Mouse (Mus musculus) kidney, postnatal 10 days (tissue): ENCODE measurements around the gene Lman1l.

Experiments
- DNase-seq: peaks from one replicate; pipeline ENCODE4 v3.0.0; 2021; ENCODE audit warnings: mixed read lengths

Gene Lman1l

DNA sequence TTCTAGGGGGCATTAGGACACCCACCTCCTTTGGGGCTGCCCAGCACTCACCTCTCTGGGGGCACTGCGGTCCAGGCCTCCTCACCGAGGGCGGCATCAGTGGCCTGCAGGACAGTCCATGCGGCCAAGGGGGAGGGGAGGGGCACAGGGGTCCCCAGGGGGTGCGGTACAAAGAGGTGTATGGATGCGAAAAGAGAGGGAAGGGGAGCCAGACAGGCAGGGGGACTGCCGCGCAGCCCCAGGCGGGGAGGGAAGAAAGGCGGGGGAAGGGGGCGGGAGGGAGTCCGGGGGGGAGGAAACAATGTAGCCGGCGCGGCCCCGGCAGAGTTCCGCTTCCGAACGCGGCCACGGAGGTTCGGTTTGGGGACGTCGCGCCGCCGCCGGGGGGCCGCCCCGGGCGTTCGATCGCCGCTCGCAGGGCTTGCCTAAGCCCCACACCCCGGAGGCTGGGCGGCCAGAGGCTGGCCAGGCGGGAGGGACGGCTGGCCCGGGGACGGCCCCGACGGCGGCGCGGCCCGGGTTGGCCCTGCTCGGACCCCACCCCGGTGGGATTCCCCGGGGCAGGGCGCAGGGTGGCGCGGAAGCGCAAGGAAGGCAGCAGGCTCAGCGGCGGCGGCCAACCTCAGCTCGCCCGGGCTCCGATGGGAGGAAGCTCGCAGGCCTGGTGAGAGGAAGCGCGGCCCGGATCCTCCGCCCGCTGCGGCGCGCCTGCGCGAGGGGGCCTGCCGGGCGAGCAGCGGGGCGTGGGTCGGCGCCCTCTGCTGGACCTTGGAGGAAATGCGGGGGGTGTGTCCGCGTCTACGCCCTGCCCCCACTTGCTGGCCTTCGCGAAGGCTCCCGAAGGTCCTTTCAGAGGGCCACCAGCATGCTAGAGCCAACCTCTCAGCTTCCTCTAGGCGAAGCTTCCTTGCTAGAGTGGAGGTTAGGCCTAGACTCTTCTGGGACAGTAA, 24.6 kb upstream of the Lman1l start:
- DNase-seq, result peak; percentile 96

DNA sequence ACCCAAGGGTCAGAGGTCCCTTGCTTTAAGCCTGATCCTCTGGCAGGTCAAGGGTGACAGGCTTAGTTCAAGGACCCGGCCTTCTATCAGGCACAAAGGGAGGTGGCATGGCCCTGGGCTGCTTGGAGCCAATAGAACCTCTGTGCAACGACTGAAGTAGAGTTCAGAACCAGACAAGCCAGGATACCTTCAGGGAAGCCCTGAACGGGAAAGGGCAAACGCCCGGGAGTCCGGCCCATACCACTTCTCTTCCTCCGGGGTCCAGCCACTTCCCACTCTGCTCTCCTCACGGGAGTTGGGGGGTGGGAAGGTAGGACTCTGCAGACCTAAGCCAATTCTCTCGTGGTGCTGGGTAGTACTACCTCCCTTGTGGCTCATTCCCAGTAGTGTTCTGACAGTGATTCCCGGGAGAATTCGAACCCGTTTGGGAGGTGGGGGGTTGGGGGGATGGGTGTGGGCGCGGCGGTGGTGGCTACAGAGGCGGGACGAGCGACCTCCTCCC, 23.9 kb upstream of the Lman1l start:
- no peak for DNase-seq

DNA sequence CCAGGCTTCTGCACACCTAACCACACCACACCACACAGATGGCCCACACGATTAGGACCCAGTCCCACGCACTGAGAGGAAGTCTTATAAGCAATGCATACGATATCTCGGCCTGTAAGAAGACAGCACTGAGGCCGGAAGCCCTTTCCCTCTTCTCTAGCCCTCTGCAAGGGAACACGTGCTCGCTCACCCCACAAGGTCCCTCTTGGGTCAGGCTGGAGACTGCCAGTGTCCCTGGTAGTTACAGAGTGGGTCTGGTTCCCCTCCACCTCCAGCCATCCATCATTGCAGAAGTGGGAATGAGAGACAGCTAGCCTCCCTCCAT, 23.2 kb upstream of the Lman1l start:
- no peak for DNase-seq

DNA sequence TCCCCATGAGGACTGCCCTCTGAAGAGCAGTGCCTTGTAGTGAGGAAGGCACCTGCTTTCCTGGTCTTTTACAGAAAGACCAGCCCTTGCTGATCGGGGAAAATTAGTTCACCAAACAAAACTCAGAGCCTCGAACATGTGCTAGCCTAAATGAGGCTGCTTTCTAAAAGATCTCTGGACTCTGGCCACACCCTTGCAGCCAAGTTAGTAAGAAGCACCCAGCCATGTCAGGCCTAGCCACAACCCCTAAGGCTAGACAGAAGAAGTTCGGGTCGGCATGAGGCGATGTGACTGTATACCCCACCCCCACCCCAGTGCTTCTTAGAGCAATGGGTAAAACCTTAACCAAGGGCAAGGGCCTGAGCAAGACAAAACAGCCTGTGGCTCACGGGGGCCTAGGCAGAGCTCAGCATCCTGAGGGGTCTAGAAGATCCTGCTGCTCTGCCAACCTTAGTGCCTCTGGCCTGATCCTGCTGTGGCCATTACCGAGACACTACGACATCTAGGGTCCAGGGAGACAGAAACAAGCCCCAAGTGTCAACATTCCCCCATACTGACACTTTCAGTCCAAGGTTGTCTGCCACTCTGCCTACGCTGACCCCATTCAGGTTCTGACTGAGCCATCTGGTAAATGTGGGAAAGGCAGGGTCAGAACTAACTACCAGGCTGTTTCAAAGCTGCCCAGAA, 22.7 kb upstream of the Lman1l start:
- DNase-seq, result peak; percentile 23

DNA sequence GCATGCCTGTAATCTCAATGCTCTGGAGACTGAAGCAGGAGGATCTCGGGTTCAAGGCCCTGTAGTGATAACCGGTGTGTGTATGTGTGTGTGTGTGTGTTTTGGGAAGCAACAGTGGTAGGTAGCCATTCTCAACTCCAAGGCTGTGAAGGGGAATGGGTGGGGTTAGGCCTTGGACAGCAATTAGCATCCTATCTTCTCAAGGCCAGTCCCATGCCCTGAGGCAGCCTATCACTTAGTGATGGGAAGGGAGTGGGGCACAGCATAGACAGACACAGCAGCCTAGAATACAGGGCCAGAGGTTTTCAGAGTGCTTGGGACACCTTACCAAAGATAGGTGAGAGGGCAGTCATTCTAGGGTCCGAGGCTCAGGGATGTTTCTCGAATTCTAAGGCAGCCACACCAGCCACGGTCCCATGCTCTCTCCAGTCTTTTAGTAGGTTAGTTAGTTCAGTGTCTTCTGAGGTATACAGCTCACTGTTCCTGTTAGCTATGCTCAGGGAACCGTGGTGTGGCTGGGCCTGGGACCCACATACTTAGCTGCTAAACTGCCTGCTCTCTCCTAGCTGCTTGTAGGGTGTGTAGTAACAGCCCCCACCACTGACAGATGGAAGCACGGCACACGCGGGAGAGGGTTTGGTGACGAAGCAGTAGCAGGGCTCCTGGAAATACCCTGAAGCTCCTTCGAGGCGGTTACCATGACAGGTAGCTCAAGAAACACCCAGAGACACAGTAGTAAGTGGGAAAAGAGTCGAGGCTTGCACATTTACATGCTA, 21.4 kb upstream of the Lman1l start:
- peak; percentile 5 for DNase-seq

DNA sequence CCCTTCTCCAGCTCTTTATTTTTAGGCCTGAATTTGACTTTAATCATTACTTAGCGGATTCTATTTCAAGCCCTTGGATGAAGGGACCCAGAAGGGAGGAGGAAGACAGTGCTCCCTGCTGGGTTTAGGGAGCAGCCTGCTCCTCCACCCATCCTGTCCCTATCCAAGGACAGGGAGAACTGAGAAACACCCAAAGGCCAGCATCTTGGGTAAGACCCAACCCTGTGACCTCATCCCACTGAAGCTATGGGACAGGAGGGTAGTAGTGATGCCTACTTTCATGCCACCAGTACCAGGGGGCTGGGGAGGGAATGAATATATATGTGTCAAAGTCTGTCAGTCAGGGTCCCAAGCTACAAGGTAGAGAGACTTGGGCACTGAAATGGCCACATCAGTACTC, 20.4 kb upstream of the Lman1l start:
- DNase-seq, result no peak

DNA sequence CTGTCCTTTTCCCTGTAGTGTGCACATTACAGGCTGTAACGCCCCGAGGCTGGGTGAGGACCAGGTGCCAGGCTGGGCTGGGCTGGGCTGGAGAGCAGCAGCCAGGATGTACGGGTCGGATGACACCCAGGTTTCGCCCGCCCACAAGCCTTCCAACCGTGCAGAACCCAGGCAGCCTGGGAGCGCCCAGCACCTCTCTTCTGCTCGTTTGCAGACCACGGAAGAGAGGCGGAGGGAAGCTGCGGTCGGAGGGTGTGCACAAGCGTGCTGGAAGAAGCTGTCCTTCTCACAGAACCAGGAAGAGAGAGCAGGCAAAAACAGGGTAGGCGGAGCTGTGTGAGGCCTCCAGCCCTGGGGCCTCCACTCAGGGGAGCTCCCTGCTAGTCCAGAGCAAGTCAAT, 19.8 kb upstream of the Lman1l start:
- peak; percentile 76 for DNase-seq

DNA sequence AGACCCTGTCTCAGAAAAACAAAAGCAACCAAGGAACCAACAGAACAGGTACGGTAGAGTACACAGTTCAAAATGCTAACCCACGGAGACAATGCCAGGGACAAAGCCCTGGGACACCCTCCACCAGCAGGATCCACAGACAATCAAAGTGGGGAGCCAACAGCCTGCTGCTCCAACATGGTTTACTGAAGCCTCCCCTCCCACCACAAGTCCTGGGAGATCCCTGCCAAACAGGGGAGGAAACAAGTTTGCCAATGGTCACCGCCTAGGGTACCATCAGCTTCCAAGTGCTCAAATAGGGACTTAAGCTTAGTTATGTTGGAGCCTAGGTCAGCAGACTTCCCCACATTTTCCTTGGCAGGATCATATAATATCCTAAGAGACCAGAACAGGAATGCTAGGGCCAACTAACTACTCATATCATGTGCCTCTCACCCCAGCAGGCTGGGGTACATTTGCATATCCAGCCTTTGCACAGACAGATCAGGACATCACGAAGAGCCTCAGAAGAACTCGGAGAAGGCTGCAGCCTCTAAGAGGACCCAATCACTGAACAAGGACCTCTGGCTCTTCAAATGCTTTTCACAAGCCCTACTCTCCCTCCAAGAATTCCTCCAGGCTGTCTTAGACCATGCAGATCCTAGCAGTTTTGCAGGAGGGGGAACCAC, 19.2 kb upstream of the Lman1l start:
- DNase-seq, result no peak

DNA sequence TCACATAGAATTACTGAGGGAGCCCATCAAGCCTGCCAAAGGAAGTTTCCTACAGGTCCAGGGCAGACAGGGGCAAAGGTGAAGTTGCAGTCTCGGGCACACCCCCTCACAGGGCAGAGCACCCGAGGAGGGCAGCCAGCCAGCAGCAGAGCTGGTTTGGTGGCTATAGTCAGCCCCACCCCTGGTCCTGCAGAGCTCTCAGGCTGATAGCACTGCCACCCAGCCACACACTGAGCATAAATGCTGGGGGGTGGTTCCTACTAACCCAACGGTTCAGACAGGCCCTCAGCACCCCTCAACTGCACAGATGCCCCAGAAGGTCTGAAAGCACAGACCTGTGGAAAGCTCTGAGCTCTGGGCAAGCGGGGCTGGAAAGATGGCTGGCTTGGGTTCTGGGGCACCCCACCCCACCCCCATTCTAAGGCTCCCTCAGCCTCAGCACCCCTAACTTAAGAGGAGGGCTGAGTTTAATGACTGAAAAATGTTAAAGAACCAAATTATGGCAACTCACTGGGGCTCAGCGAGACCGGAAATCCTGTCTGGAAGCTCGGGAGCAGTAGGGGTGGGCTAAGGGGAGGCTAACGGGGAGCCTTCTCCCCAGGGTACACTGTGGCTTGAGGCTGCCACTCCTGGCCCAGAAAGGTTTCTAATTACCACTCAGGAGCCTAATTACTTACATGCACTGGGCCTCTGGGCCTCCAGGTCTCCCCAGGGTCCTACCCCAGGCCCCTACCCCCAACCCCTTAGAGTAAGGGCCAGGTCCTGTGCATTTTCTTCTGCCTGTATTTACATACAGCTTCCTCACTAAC, 18.3 kb upstream of the Lman1l start:
- DNase-seq, result peak; percentile 82

DNA sequence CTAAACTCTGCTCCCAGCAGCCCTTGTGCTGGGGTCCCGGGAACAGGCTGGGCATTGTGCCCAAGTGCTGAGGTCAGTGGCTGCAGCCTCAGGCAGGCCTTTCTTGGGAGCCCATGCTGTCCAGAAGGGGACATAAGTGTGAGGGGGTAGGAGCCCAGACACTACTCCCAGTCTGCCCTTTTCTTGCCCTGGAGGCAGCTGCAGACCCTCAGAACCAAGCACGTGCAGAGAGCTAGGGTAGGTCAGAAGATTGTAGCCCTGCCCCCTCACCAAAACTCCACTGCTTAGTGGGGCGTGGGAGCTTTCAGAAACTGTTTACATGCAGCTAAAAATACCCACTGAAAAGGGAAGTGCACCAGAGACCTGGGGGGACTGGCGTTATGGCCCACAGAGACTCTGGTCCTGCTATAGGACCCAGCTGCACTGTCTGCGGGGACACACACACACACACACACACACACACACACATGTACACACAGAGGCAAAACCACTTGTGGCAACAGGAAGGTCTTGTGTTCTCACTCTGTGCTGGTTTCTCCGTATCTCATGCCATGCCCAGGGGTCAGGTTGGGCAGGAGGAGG, 17.3 kb upstream of the Lman1l start:
- DNase-seq, result peak; percentile 90

DNA sequence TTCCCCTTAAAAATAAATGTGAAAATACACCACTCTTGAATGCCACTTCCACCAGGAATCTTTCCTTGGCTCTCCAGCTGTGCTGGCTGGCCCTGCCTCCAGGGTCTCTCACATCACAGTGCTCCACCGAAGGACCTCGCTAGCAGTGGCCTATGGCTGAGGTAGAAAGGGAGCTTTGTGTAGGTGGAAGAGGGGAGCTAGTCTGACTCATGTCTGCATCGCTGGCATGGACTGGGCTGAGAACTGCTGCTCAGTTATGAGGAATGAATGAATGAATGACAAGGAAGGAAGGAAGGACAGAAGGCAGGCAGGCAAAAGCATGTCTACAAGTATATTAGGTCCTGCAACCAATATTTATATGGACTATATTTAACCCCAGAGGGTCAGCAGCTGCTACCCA, 16.7 kb upstream of the Lman1l start:
- no peak for DNase-seq

DNA sequence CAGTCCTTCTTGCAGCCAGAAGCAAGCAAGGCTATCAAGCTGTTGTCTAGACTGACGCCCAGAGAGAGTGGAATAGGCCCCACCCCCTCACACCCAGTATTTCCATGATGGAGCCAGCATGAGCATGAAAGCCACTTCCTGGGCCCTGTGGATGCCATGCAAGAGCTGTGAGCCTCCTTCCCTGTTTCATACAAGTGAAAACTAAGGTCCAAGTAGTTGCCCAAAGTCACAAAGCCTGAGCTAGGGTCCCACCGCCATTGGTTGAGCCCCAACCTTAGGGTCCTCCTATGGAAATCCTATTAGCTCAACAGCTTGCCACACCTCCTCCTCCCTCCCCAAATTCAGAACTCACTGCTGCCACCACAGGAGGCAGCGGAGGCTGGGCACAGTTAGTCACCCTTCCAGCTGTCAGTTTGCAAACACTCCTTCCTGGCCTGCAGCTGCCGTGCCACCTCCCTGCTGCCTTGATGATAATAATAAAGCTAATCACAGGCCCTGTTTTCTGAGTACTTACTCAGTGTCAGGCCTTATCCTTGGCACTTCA, 13.0 kb upstream of the Lman1l start:
- DNase-seq, result no peak

DNA sequence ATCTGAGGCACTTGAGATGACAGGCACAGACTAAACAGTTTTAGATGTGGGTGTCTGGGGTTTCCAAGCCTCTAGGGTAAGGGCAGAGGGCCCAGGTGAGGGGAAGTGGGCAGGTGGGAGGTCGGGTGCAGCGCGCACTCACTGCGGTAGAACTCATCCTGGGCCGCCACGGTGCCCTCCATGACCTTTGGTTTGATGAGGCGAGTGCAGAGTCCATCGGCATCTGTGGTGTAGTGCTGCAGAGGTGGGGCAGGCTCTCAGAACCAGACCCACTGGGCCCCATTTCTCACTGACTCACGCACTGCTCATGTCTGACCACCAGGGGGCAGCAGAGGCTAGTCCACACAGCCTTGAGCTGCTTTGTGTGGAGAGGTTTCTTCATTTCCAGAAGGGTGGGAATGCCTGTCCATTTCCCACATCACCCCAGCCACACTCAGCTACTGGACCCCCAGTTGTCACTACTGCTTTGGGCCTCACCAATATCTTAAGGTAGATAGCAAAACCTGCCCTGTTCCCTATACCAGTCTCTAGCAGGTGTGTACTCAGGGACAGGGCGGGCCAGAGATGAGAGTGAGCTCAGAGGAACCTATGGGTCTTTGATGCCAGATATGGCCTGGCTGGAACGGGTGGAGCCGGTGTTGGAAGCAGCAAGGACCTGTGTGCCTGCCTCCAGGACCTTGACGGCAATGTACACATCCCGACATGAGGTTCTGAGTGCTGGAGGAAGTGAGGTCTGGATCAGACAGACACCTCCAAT, 8.7 kb upstream of the Lman1l start:
- peak; percentile 88 for DNase-seq

DNA sequence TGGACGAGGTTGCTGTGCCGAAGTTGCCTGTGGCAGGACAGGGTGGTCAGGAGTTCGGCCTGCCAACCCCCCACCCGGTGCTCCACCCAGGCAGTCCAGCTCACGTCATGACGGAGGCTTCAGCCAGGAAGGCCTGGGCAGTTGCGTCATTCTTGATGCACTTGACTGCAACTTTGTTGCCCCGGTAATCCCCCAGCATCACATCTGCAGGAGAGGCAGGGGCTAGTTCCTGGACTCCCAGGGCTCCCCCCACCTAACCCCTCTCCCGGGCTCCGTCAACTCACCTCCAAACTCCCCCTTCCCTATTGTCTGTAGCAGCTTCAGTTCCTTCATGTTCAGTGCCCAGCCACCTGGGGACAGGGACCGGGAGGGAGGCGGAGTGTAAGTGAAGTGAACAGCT, 8.1 kb upstream of the Lman1l start:
- DNase-seq, result no peak

DNA sequence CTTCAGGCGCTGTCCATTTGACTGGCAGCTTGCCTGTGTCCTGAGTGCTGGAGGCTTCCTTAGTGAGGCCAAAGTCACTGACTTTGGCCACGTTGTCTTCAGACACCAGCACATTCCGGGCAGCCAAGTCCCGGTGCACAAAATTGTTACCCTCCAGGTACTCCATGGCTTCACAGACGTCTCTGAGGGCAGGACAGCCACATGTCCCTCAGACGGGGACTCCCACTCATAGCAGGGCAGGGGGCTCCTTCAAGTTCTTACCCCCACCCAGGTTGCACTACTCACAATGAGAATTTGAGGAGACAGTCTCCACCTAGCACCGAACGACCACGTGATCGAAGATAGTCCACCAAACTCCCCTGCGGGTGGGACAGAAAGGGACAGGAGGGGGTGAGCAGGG, 7.3 kb upstream of the Lman1l start:
- no peak for DNase-seq

DNA sequence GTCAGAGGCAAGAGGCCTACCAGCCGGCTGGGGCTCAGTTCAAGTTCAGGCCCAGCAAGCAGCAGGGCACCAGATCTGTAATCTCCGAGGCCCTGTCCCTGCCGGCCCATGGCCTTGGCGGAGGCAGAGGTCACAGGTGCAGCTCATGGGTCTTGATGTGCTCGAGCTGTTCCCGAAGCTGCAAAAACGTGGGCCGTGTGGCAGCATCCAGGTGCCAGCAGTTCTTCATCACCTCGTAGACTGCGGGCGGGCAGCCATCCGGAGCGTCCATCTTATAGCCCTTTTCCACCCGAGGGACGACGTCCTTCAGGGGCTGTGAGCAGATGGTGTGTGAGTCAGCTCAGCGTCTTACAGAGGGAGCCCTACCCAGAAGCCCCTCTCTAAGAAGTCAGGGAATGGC, 6.6 kb upstream of the Lman1l start:
- no peak for DNase-seq

DNA sequence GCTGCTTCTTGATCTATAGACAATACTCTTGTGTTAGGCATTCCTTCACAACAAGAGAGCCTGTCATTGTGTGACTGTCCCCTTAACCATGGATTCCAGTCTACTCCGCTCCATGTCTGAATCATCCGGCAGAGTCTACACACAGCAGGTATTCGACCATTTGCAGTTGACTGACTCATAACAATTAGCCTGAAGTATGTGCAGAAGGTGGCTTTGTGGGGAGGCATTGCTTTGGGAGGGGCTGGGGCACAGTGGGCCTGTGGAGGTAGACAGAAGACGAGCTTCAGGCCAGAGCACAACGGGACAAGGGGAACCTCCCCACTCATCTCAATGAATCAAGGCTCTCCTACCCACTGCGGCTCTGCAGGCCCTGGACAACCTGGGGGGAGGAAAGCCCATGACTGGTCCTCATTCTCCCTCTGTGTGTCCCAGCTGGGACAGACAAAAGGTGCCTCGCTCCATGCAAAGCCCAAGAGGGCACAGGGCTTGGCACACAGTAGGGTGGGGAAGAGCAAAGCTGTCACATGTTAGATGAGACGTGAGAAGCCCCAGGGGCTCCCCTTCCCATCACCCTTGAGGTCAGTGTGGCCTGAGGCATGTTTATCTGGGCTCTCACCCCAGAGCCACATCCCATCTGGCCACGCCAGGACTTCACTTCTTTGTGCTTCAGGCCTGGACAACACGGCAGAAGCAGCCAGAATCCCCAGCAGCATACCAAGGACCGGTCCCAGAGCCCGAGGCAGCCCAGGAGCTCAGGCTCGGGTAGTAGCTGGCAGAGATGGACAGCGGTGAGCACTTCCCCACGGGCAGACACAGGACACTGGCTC, 5.3 kb upstream of the Lman1l start:
- DNase-seq, result no peak

DNA sequence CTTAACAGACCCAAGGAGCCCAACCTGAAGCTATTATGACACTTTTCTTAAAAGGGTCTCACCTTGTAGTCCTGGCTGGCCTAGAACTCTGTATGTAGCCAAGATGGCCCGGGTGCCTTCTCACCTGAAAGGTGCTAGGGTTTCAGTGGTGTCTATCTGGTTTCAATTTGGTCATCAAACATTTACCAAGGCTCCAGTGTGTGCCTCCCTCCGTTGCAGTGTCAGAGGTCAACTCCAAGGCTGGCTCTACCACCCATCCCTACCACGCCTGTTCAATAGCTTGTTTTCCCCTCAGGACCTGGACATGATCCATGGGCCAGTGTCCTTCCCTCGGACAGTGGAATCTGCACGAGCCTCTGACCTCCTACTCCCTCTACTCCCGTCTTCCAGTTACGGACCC, 3.7 kb upstream of the Lman1l start:
- no peak for DNase-seq

DNA sequence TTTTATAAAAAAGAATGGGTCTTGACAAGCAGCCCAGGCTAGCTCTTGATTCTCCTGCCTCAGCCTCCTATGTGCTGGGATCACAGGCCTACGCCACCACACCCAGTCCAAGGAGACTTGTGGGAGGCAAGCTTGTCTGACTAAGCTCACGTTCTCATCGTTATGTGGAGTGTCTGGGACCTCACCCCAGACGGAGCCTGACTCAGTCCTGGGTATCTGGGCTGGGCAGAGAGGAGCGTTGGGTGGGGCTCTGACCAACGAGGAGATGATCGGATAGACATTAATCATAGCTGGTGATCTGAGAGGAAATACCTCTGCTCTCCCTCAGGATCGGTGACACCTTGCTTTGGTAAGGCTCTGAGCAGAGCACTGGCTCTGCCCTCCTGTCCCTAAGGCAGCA, 1.7 kb downstream of the Lman1l start:
- no peak for DNase-seq
